ENCODE assay signal across 33 mouse cellular contexts in the genomic region with DNA sequence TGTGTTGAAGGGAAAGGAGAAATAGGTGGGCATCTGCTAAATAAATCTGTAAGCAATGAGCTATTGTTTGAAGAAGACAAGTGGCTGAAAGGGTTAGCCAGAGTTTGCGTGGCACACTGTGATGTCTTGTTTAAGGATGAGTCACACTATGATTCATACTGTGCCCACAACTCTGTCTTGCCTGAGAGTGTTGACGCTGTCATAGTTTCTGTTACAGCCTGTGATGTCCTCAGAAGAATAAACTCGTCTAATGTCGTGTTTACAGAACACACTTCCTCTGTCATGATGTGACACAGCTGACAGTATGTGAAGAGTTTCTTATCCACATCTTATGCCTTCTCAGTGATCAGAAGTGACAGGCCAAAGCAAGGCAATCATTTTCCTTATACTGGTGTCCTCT.
DNase-seq lines count a peak whose midpoint lies in the region; ATAC-seq and TF ChIP-seq lines count a peak whose summit lies in the region.
"Had no signal": no experiment of that assay in that cellular context is flagged by ENCODE, and none has a peak within 500 bp of the region (broad histone marks: within the 10 kb centered on the region; RNA-seq: fewer than 3 reads in every experiment).

No protein-coding gene starts in this region.

- peak; percentile 19 to 46 for DNase-seq in frontal cortex, adult 2 months (ENCODE audit: extremely low spot score in 1 of 2, low spot score in 1 of 2)
- no peak for DNase-seq in frontal cortex, postnatal 10 days (ENCODE audit: low spot score in 2 of 2)
- DNase-seq in lung, adult 2 months: no peak
- peak; percentile 25 for DNase-seq in right cerebral cortex, adult 18-20 months
- no peak for DNase-seq in right cerebral cortex, postnatal 4 days
- DNase-seq in telencephalon, adult 2 months (ENCODE audit: low read depth, low spot score): peak; percentile 58
- DNase-seq: adrenal gland, postnatal 14 days; B cell, adult 2 months; cerebellum, adult 18-20 months; cerebellum, postnatal 10 days; gastrocnemius, postnatal 25 days; heart, adult 2 months; heart, postnatal 4 days; kidney, adult 9 months; kidney, postnatal 10 days; right cerebral cortex, postnatal 25 days; spleen, adult 18-20 months; thymus, adult 18-20 months; thymus, postnatal 36 days had no signal

- TF ChIP-seq POLR2A in lung, adult 2 months (IDR thresholded peaks at IDR 0.05; ENCODE audit: borderline replicate concordance, extremely low read depth, low read depth, low read length): no peak

- no peaks in the 10 kb centered on the region for H3K27me3 ChIP-seq in lung, embryonic 15.5 days
- H3K27me3 ChIP-seq: embryonic facial prominence, embryonic 13.5 days; heart, embryonic 12.5 days; limb, embryonic 13.5 days; midbrain, embryonic 12.5 days; neural tube, embryonic 13.5 days had no signal

- no peak overlapping the region for H3K9ac ChIP-seq in lung, embryonic 15.5 days
- H3K9ac ChIP-seq: embryonic facial prominence, embryonic 13.5 days; heart, embryonic 12.5 days; hindbrain, embryonic 14.5 days; limb, embryonic 13.5 days; midbrain, embryonic 12.5 days; neural tube, embryonic 13.5 days had no signal

- H3K4me2 ChIP-seq in lung, embryonic 15.5 days: no peak overlapping the region
- H3K4me2 ChIP-seq: embryonic facial prominence, embryonic 13.5 days; heart, embryonic 12.5 days; hindbrain, embryonic 14.5 days; limb, embryonic 13.5 days; liver, embryonic 11.5 days; midbrain, embryonic 12.5 days; neural tube, embryonic 13.5 days had no signal

- H3K27ac ChIP-seq in lung, embryonic 15.5 days: no peak overlapping the region
- H3K27ac ChIP-seq: embryonic facial prominence, embryonic 13.5 days; heart, adult 2 months; hindbrain, embryonic 14.5 days; left cerebral cortex, adult 2 months; limb, embryonic 13.5 days; midbrain, embryonic 12.5 days; neural tube, embryonic 13.5 days had no signal

- no peaks in the 10 kb centered on the region for H3K36me3 ChIP-seq in lung, embryonic 15.5 days
- H3K36me3 ChIP-seq: embryonic facial prominence, embryonic 13.5 days; heart, embryonic 12.5 days; limb, embryonic 13.5 days; midbrain, embryonic 12.5 days; neural tube, embryonic 13.5 days had no signal

- TF ChIP-seq CTCF in lung, adult 2 months (IDR thresholded peaks at IDR 0.05; ENCODE audit: insufficient read depth, low read length): no peak

- peak; percentile 69; the same call in 1 of the 2 replicates for ATAC-seq in lung, embryonic 15.5 days (ENCODE audit: borderline replicate concordance, extremely low read depth, low FRiP score, low TSS enrichment)
- ATAC-seq: activated CD4-positive, CD25-positive, alpha-beta regulatory T cell, adult 4 months; forebrain, embryonic 16.5 days; intestine, postnatal 0 days had no signal

- no peak overlapping the region for H3K4me3 ChIP-seq in lung, embryonic 15.5 days
- H3K4me3 ChIP-seq in lung, adult 2 months (replicated peaks; ENCODE audit: extremely low read depth, low read depth, low read length): no peak overlapping the region
- H3K4me3 ChIP-seq: embryonic facial prominence, embryonic 13.5 days; erythroblast, embryonic 14.5 days; heart, adult 2 months; heart, embryonic 12.5 days; left cerebral cortex, adult 2 months; limb, embryonic 13.5 days; midbrain, embryonic 12.5 days; myocyte; neural tube, embryonic 13.5 days had no signal

- no peaks in the 10 kb centered on the region for H3K9me3 ChIP-seq in lung, embryonic 15.5 days
- H3K9me3 ChIP-seq: embryonic facial prominence, embryonic 13.5 days; limb, embryonic 13.5 days; midbrain, embryonic 12.5 days; neural tube, embryonic 13.5 days had no signal

- H3K4me1 ChIP-seq in lung, embryonic 15.5 days: peaks cover 13% of the 10 kb centered on the region
- no peaks in the 10 kb centered on the region for H3K4me1 ChIP-seq in lung, adult 2 months (ENCODE audit: control insufficient read depth, insufficient read depth, low read length)
- H3K4me1 ChIP-seq: embryonic facial prominence, embryonic 13.5 days; heart, embryonic 12.5 days; limb, embryonic 13.5 days; midbrain, embryonic 12.5 days; neural tube, embryonic 13.5 days had no signal

- 30% methylated on average over 4 of the region's 4 CpGs for WGBS in lung, embryonic 15.5 days
- 30% methylated on average over 4 of the region's 4 CpGs for WGBS in lung, adult 2 months

Comparison
In these comparisons a context has a peak if more than half of its experiments do, and no peak if none do; other contexts are left out.
1. DNase-seq: peak in frontal cortex, adult 2 months (2 of 2), right cerebral cortex, adult 18-20 months (single experiment) and telencephalon, adult 2 months (single experiment); none in frontal cortex, postnatal 10 days (0 of 2), lung, adult 2 months (single experiment) and right cerebral cortex, postnatal 4 days (single experiment).